Mouse (Mus musculus): ENCODE measurements at regions not wholly inside any gene's neighbourhood (a gene's known extent, or its start where the extent isn't known, plus 50 kb on each side); places are given as distances from the start of the nearest gene placed in this dataset.

GRCm38 (mm10) chr10:19412926-19413325 lies 56.6 kb downstream of the Olig3 start:
- DNase-seq (ENCODE audit: low spot score) (peak; percentile 48), ATAC-seq (replicated peaks; ENCODE audit: low FRiP score, low TSS enrichment, low read depth) (no peak)
- H3K27ac ChIP-seq (ENCODE audit: low read depth), result no peak overlapping the region
- no peak overlapping the region for H3K4me2 ChIP-seq (ENCODE audit: low read length)
- H3K4me1 ChIP-seq (replicated peaks; ENCODE audit: control insufficient read depth, insufficient read depth, low read length), result no peaks in the 10 kb centered on the region
- H3K9me3 ChIP-seq (ENCODE audit: control insufficient read depth, low read length), result no peaks in the 10 kb centered on the region
- H3K4me3 ChIP-seq (ENCODE audit: low read depth, low read length), result no peak overlapping the region
- no peaks in the 10 kb centered on the region for H3K27me3 ChIP-seq (replicated peaks; ENCODE audit: control insufficient read depth, insufficient read depth, low read length)
- WGBS, result 57% methylated on average over 2 of the region's 2 CpGs
- H3K36me3 ChIP-seq (ENCODE audit: control insufficient read depth, insufficient read depth, low read length), result no peaks in the 10 kb centered on the region
- no peak overlapping the region for H3K9ac ChIP-seq (ENCODE audit: low read length)

- peak; percentile 40 for DNase-seq (ENCODE audit: low spot score)
- H3K9me3 ChIP-seq (ENCODE audit: control insufficient read depth, low read length), result no peaks in the 10 kb centered on the region
- no peaks in the 10 kb centered on the region for H3K4me1 ChIP-seq (replicated peaks; ENCODE audit: control insufficient read depth, insufficient read depth, low read length)
- no peaks in the 10 kb centered on the region for H3K36me3 ChIP-seq (ENCODE audit: control insufficient read depth, insufficient read depth, low read length)
- no peak overlapping the region for H3K27ac ChIP-seq (ENCODE audit: low read depth)
- no peaks in the 10 kb centered on the region for H3K27me3 ChIP-seq (replicated peaks; ENCODE audit: control insufficient read depth, insufficient read depth, low read length)
- WGBS, result 38% methylated on average over 5 of the region's 5 CpGs
- no peak overlapping the region for H3K4me3 ChIP-seq (ENCODE audit: low read depth, low read length)
- ATAC-seq (replicated peaks; ENCODE audit: low FRiP score, low TSS enrichment, low read depth), result no peak
- H3K9ac ChIP-seq (ENCODE audit: low read length), result no peak overlapping the region
- H3K4me2 ChIP-seq (ENCODE audit: low read length), result no peak overlapping the region
Measured at GRCm38 (mm10) chr10:19413935-19414334, 57.6 kb downstream of the Olig3 start.

GRCm38 (mm10) chr10:19414834-19415233 lies 58.5 kb downstream of the Olig3 start:
- no peaks in the 10 kb centered on the region for H3K36me3 ChIP-seq (ENCODE audit: control insufficient read depth, insufficient read depth, low read length)

GRCm38 (mm10) chr10:19424030-19424429 lies 67.7 kb downstream of the Olig3 start:
- H3K4me2 ChIP-seq (ENCODE audit: low read length), result no peak overlapping the region
- H3K4me1 ChIP-seq (replicated peaks; ENCODE audit: control insufficient read depth, insufficient read depth, low read length), result no peaks in the 10 kb centered on the region
- no peak for DNase-seq (ENCODE audit: low spot score)
- H3K27ac ChIP-seq (ENCODE audit: low read depth), result no peak overlapping the region
- WGBS, result 64% methylated on average over 1 of the region's 1 CpGs
- ATAC-seq (replicated peaks; ENCODE audit: low FRiP score, low TSS enrichment, low read depth), result no peak
- H3K9ac ChIP-seq (ENCODE audit: low read length), result no peak overlapping the region
- no peak overlapping the region for H3K4me3 ChIP-seq (ENCODE audit: low read depth, low read length)
- H3K9me3 ChIP-seq (ENCODE audit: control insufficient read depth, low read length), result no peaks in the 10 kb centered on the region
- no peaks in the 10 kb centered on the region for H3K27me3 ChIP-seq (replicated peaks; ENCODE audit: control insufficient read depth, insufficient read depth, low read length)
- H3K36me3 ChIP-seq (ENCODE audit: control insufficient read depth, insufficient read depth, low read length), result no peaks in the 10 kb centered on the region

More at GRCm38 (mm10) chr10:19414834-19415233, 58.5 kb downstream of the Olig3 start:
- Histone ChIP-seq H3K27ac (ENCODE audit: low read depth) (no peak overlapping the region), H3K4me2 (ENCODE audit: low read length) (no peak overlapping the region), H3K4me1 (replicated peaks; ENCODE audit: control insufficient read depth, insufficient read depth, low read length) (no peaks in the 10 kb centered on the region), H3K4me3 (ENCODE audit: low read depth, low read length) (no peak overlapping the region), H3K9me3 (ENCODE audit: control insufficient read depth, low read length) (no peaks in the 10 kb centered on the region), H3K9ac (ENCODE audit: low read length) (no peak overlapping the region), H3K27me3 (replicated peaks; ENCODE audit: control insufficient read depth, insufficient read depth, low read length) (no peaks in the 10 kb centered on the region)
- DNase-seq (ENCODE audit: low spot score) (peak; percentile 35), ATAC-seq (replicated peaks; ENCODE audit: low FRiP score, low TSS enrichment, low read depth) (no peak)
- 28% methylated on average over 5 of the region's 5 CpGs for WGBS

DNA sequence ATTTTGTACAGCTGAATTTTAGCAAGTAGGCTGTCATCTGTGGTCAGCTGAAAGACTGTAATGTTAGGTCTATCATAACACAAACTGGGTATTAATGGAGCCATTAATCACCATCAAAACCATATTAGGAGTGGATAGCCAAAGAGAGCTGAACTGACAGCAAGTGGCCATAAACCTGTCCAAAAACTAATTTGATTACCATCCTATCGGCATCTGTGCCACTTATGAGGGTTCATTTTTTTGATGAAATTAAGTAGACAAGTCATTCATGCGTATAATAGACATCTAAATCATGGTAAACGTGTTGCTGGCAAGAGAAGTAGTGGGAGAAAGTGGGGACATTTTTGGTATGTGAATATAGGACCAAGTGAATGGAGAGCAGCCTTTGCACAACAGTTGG lies 68.6 kb downstream of the Olig3 start:
- Histone ChIP-seq H3K4me3 (ENCODE audit: low read depth, low read length) (no peak overlapping the region), H3K4me2 (ENCODE audit: low read length) (no peak overlapping the region), H3K9ac (ENCODE audit: low read length) (no peak overlapping the region), H3K36me3 (ENCODE audit: control insufficient read depth, insufficient read depth, low read length) (no peaks in the 10 kb centered on the region), H3K27me3 (replicated peaks; ENCODE audit: control insufficient read depth, insufficient read depth, low read length) (no peaks in the 10 kb centered on the region), H3K4me1 (replicated peaks; ENCODE audit: control insufficient read depth, insufficient read depth, low read length) (no peaks in the 10 kb centered on the region), H3K27ac (ENCODE audit: low read depth) (no peak overlapping the region), H3K9me3 (ENCODE audit: control insufficient read depth, low read length) (no peaks in the 10 kb centered on the region)
- DNase-seq (ENCODE audit: low spot score) (no peak), ATAC-seq (replicated peaks; ENCODE audit: low FRiP score, low TSS enrichment, low read depth) (no peak)
- 63% methylated on average over 3 of the region's 3 CpGs for WGBS

- Histone ChIP-seq H3K4me1 (replicated peaks; ENCODE audit: control insufficient read depth, insufficient read depth, low read length) (no peaks in the 10 kb centered on the region), H3K4me3 (ENCODE audit: low read depth, low read length) (no peak overlapping the region), H3K4me2 (ENCODE audit: low read length) (no peak overlapping the region), H3K9me3 (ENCODE audit: control insufficient read depth, low read length) (no peaks in the 10 kb centered on the region), H3K9ac (ENCODE audit: low read length) (no peak overlapping the region), H3K27me3 (replicated peaks; ENCODE audit: control insufficient read depth, insufficient read depth, low read length) (no peaks in the 10 kb centered on the region), H3K36me3 (ENCODE audit: control insufficient read depth, insufficient read depth, low read length) (no peaks in the 10 kb centered on the region), H3K27ac (ENCODE audit: low read depth) (no peak overlapping the region)
- ATAC-seq (replicated peaks; ENCODE audit: low FRiP score, low TSS enrichment, low read depth), result no peak
- no peak for DNase-seq (ENCODE audit: low spot score)
- WGBS, result 74% methylated on average over 3 of the region's 3 CpGs
Measured at GRCm38 (mm10) chr10:19426835-19427234, 70.5 kb downstream of the Olig3 start.

- H3K4me3 ChIP-seq (ENCODE audit: low read depth, low read length), result no peak overlapping the region
- no peaks in the 10 kb centered on the region for H3K4me1 ChIP-seq (replicated peaks; ENCODE audit: control insufficient read depth, insufficient read depth, low read length)
- H3K4me2 ChIP-seq (ENCODE audit: low read length), result no peak overlapping the region
- no peaks in the 10 kb centered on the region for H3K36me3 ChIP-seq (ENCODE audit: control insufficient read depth, insufficient read depth, low read length)
- no peaks in the 10 kb centered on the region for H3K27me3 ChIP-seq (replicated peaks; ENCODE audit: control insufficient read depth, insufficient read depth, low read length)
- ATAC-seq (replicated peaks; ENCODE audit: low FRiP score, low TSS enrichment, low read depth) (no peak), DNase-seq (ENCODE audit: low spot score) (no peak)
- H3K27ac ChIP-seq (ENCODE audit: low read depth), result no peak overlapping the region
- 89% methylated on average over 4 of the region's 4 CpGs for WGBS
- H3K9ac ChIP-seq (ENCODE audit: low read length), result no peak overlapping the region
- H3K9me3 ChIP-seq (ENCODE audit: control insufficient read depth, low read length), result no peaks in the 10 kb centered on the region
Measured at GRCm38 (mm10) chr10:19432515-19432914, 76.2 kb downstream of the Olig3 start.

- WGBS, result 74% methylated on average over 6 of the region's 6 CpGs
- Histone ChIP-seq H3K4me1 (replicated peaks; ENCODE audit: control insufficient read depth, insufficient read depth, low read length) (no peaks in the 10 kb centered on the region), H3K27me3 (replicated peaks; ENCODE audit: control insufficient read depth, insufficient read depth, low read length) (no peaks in the 10 kb centered on the region), H3K36me3 (ENCODE audit: control insufficient read depth, insufficient read depth, low read length) (no peaks in the 10 kb centered on the region), H3K27ac (ENCODE audit: low read depth) (no peak overlapping the region), H3K4me2 (ENCODE audit: low read length) (no peak overlapping the region), H3K4me3 (ENCODE audit: low read depth, low read length) (no peak overlapping the region), H3K9ac (ENCODE audit: low read length) (no peak overlapping the region), H3K9me3 (ENCODE audit: control insufficient read depth, low read length) (no peaks in the 10 kb centered on the region)
- ATAC-seq (replicated peaks; ENCODE audit: low FRiP score, low TSS enrichment, low read depth), result no peak
- DNase-seq (ENCODE audit: low spot score), result no peak
Measured at GRCm38 (mm10) chr10:19434661-19435060, 78.3 kb downstream of the Olig3 start.

DNA sequence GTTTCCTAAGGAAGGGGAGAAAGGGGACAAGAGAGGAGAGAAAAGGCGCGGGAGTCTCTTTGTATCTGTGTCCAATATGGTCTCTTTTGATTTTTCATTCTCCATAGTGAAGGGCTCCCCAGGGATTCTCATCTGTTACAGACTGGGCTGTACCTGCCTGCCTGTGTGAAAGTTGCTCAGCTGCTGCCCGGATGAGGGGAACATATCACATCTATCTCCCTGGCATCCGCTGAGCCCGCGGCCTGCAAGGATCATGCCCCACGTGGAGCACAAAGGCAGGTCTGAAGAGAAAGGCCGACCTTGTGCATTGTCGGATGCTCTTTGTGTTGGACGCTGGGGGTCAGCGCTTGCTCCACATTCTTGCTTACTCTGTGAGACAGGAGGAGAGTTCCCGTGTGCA lies 85.5 kb downstream of the Olig3 start:
- Histone ChIP-seq H3K27me3 (replicated peaks; ENCODE audit: control insufficient read depth, insufficient read depth, low read length) (no peaks in the 10 kb centered on the region), H3K9me3 (ENCODE audit: control insufficient read depth, low read length) (no peaks in the 10 kb centered on the region), H3K27ac (ENCODE audit: low read depth) (no peak overlapping the region), H3K9ac (ENCODE audit: low read length) (no peak overlapping the region), H3K4me1 (replicated peaks; ENCODE audit: control insufficient read depth, insufficient read depth, low read length) (no peaks in the 10 kb centered on the region), H3K4me2 (ENCODE audit: low read length) (no peak overlapping the region), H3K36me3 (ENCODE audit: control insufficient read depth, insufficient read depth, low read length) (no peaks in the 10 kb centered on the region), H3K4me3 (ENCODE audit: low read depth, low read length) (no peak overlapping the region)
- no peak for DNase-seq (ENCODE audit: low spot score)
- ATAC-seq (replicated peaks; ENCODE audit: low FRiP score, low TSS enrichment, low read depth), result no peak
- WGBS, result 55% methylated on average over 12 of the region's 12 CpGs
